Mouse (Mus musculus) midbrain, embryonic 13.5 days (tissue): Measurements from ENCODE around the gene Atxn7. TPM values are rescaled to one million over a fixed set of nuclear protein-coding genes. Genes with fewer than 3 reads are reported as not detected.

Experiments
- ATAC-seq: fragments of 200-750 bp; cut with Nextera tagmentation; 2 replicates; pipeline ENCODE4 v1.8.0; 2017; ENCODE audit warnings: mild to moderate bottlenecking, moderate TSS enrichment, moderate library complexity
- H3K27ac ChIP-seq: fragments of 300-500 bp; sonication (generic); 2 replicates; pipeline ENCODE4 v1.5.1; 2015; ENCODE audit warnings: inconsistent platforms, mild to moderate bottlenecking, moderate library complexity
- H3K27me3 ChIP-seq: fragments of 300-500 bp; sonication (generic); 2 replicates; pipeline ENCODE4 v1.6.1; 2015; ENCODE audit warnings: mild to moderate bottlenecking, inconsistent platforms
- H3K36me3 ChIP-seq: fragments of 300-500 bp; sonication (generic); 2 replicates; pipeline ENCODE4 v1.6.1; 2015; ENCODE audit warnings: mild to moderate bottlenecking, inconsistent platforms
- H3K4me1 ChIP-seq: fragments of 300-500 bp; sonication (generic); replicated peaks from 2 replicates; pipeline ENCODE4 v1.6.1; 2015; ENCODE audit warnings: inconsistent platforms
- H3K4me2 ChIP-seq: fragments of 300-500 bp; sonication (generic); replicated peaks from 2 replicates; pipeline ENCODE4 v1.6.1; 2015; ENCODE audit warnings: moderate library complexity, mild to moderate bottlenecking, inconsistent platforms
- H3K4me3 ChIP-seq: fragments of 300-500 bp; sonication (generic); replicated peaks from 2 replicates; pipeline ENCODE4 v1.5.1; 2015; ENCODE audit warnings: mild to moderate bottlenecking, inconsistent platforms
- H3K9ac ChIP-seq: fragments of 300-500 bp; sonication (generic); replicated peaks from 2 replicates; pipeline ENCODE4 v1.6.1; 2015; ENCODE audit warnings: mild to moderate bottlenecking, inconsistent platforms
- H3K9me3 ChIP-seq: fragments of 300-500 bp; sonication (generic); 2 replicates; pipeline ENCODE4 v1.6.1; 2016; ENCODE audit warnings: mild to moderate bottlenecking, inconsistent platforms
- WGBS: fragments of 180-500 bp; shearing (Covaris S2); methylation state at CpG from one replicate; pipeline ENCODE4 v1.1.7; 2015; 5-methylcytosine and 5-hydroxymethylcytosine counted together
- polyA plus RNA-seq: library from polyadenylated mRNA; unstranded; fragments of >200 nt; fragmentation: Nextera tagmentation; extraction: Ambion mirVana; gene quantifications from 2 replicates; pipeline ENCODE4 v1.2.1, GENCODE M21; 2015

The Atxn7 gene
- polyA plus RNA-seq, 1 experiment from 2014 or later, result 3.8 TPM

GRCm38 (mm10) chr14:14070541-14071315, 109.5 kb downstream of the Atxn7 start:
- peaks cover 50% of the 10 kb centered on the region for H3K4me1 ChIP-seq
- no peaks in the 10 kb centered on the region for H3K27me3 ChIP-seq
- H3K27ac ChIP-seq, result peak overlapping the region; percentile 83
- peak overlapping the region; percentile 25 for H3K4me2 ChIP-seq
- no peak overlapping the region for H3K9ac ChIP-seq
- no peaks in the 10 kb centered on the region for H3K9me3 ChIP-seq
- 5% methylated on average over 6 of the region's 6 CpGs for WGBS
- H3K36me3 ChIP-seq, result no peaks in the 10 kb centered on the region
- peak; percentile 94 for ATAC-seq
- no peak overlapping the region for H3K4me3 ChIP-seq

DNA sequence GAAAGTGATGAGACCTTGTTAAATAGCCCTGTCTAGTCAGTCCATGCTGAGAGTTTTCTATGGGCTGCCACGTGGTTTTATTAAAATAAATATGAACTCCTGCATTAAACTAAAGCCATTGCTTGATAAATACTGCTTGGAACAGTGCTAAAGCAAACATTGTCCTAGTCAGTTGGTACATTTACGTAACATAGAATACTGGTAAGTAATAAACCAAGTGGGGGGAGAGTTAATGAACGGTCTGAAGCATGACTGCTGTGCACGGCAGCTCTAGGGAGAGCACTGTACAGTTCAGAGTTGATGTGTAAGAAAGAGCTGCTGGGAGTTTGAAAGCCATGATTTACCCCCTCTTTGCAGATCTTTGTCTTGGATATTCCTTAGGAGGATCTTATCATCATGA, 110.2 kb downstream of the Atxn7 start:
- no peaks in the 10 kb centered on the region for H3K9me3 ChIP-seq
- no peak for ATAC-seq
- no peak overlapping the region; the same call in 1 of the 2 replicates for H3K9ac ChIP-seq
- WGBS, result 30% methylated on average over 4 of the region's 4 CpGs
- H3K4me3 ChIP-seq, result no peak overlapping the region
- peaks cover 50% of the 10 kb centered on the region for H3K4me1 ChIP-seq
- no peaks in the 10 kb centered on the region for H3K36me3 ChIP-seq
- H3K4me2 ChIP-seq, result peak overlapping the region; percentile 11; the same call in 1 of the 2 replicates
- no peaks in the 10 kb centered on the region for H3K27me3 ChIP-seq
- peak overlapping the region; percentile 83 for H3K27ac ChIP-seq

- Histone ChIP-seq H3K4me3 (no peak overlapping the region), H3K4me2 (no peak overlapping the region), H3K9me3 (no peaks in the 10 kb centered on the region), H3K9ac (no peak overlapping the region), H3K36me3 (no peaks in the 10 kb centered on the region), H3K27ac (no peak overlapping the region), H3K27me3 (no peaks in the 10 kb centered on the region), H3K4me1 (no peaks in the 10 kb centered on the region)
- no peak for ATAC-seq
- 92% methylated on average over 6 of the region's 6 CpGs for WGBS
Observed at GRCm38 (mm10) chr14:14080604-14081194, 119.5 kb downstream of the Atxn7 start.

GRCm38 (mm10) chr14:14083811-14084210, 122.6 kb downstream of the Atxn7 start:
- no peak overlapping the region for H3K27ac ChIP-seq
- WGBS, result 97% methylated on average over 8 of the region's 8 CpGs
- no peak overlapping the region for H3K4me2 ChIP-seq
- no peak for ATAC-seq
- no peaks in the 10 kb centered on the region for H3K27me3 ChIP-seq
- no peaks in the 10 kb centered on the region for H3K4me1 ChIP-seq
- H3K36me3 ChIP-seq, result peaks cover 7% of the 10 kb centered on the region
- H3K4me3 ChIP-seq, result no peak overlapping the region
- H3K9ac ChIP-seq, result no peak overlapping the region
- no peaks in the 10 kb centered on the region for H3K9me3 ChIP-seq

- Histone ChIP-seq H3K27me3 (no peaks in the 10 kb centered on the region), H3K27ac (no peak overlapping the region), H3K4me1 (no peaks in the 10 kb centered on the region), H3K36me3 (peaks cover 26% of the 10 kb centered on the region), H3K4me3 (no peak overlapping the region), H3K4me2 (no peak overlapping the region), H3K9ac (no peak overlapping the region), H3K9me3 (no peaks in the 10 kb centered on the region)
- ATAC-seq, result no peak
- WGBS, result 89% methylated on average over 4 of the region's 4 CpGs
Observed at GRCm38 (mm10) chr14:14086711-14087263, 125.5 kb downstream of the Atxn7 start.

GRCm38 (mm10) chr14:14087348-14087747, 126.1 kb downstream of the Atxn7 start:
- H3K4me1 ChIP-seq, result no peaks in the 10 kb centered on the region
- no peak overlapping the region for H3K9ac ChIP-seq
- peaks cover 27% of the 10 kb centered on the region for H3K36me3 ChIP-seq
- H3K27me3 ChIP-seq, result no peaks in the 10 kb centered on the region
- no peak overlapping the region for H3K27ac ChIP-seq
- WGBS, result 92% methylated on average over 6 of the region's 6 CpGs
- H3K4me2 ChIP-seq, result no peak overlapping the region
- H3K9me3 ChIP-seq, result no peaks in the 10 kb centered on the region
- ATAC-seq, result no peak
- H3K4me3 ChIP-seq, result no peak overlapping the region

DNA sequence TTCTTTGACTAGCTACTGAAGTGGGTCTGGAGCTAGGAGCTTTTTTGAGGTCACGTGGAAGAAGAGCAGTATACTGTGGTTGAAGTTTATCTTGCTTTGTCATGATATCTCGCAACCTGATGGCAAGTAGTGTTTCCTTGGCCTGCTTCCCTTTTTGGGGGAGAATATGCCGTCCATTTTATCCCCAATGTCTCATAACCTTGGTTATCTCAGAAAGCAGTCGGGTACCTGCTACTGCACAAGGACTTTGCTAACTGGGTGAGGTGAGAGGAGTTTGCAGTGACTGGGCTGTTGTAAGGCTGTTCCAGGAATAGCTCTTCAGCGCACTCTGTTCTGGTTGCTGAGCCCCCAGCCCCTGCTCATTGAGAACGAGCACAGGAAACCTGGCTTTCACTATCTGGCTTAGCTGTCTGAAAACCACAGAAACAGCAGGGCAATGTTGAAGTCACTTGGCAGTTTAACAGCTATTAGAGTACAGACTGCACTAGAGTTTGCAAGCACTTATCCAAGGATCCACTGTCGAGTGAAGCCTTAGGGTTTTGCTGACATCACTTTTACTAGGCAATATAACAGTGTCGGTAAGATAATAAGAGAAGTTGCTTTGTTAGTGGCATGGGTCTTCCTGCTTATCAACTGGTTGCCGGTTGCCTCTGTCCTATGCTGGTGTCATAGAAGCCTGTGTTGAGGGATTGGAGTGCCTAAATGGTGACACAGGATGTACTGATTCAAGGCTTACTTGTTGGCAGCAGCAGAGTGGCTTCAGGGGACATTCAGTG, 127.0 kb downstream of the Atxn7 start:
- Histone ChIP-seq H3K9me3 (no peaks in the 10 kb centered on the region), H3K27ac (no peak overlapping the region), H3K4me1 (no peaks in the 10 kb centered on the region), H3K9ac (no peak overlapping the region), H3K4me3 (no peak overlapping the region), H3K4me2 (no peak overlapping the region), H3K27me3 (no peaks in the 10 kb centered on the region), H3K36me3 (peaks cover 34% of the 10 kb centered on the region)
- WGBS, result 94% methylated on average over 9 of the region's 9 CpGs
- ATAC-seq, result no peak

DNA sequence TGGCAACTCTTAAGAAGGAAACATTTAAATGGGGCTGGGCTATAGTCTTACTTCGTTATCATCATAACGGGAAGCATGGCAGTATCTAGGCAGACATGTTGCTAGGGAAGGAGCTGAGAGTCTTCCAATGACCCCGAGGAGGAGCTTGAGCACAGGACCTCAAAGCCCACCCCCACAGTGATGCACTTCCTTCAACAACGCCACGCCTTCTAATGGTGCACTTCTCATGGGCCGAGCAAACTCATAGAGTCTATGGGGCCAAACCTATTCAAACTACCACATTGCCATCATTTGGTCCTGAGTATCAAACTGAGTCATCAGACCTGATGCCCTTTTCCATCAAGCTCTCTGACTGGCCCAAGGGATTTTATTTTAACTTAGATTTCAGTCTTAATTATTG, 129.3 kb downstream of the Atxn7 start:
- H3K4me2 ChIP-seq, result no peak overlapping the region
- no peak overlapping the region for H3K9ac ChIP-seq
- H3K4me3 ChIP-seq, result no peak overlapping the region
- no peaks in the 10 kb centered on the region for H3K4me1 ChIP-seq
- H3K36me3 ChIP-seq, result peaks cover 37% of the 10 kb centered on the region
- H3K27ac ChIP-seq, result no peak overlapping the region
- ATAC-seq, result no peak
- no peaks in the 10 kb centered on the region for H3K9me3 ChIP-seq
- H3K27me3 ChIP-seq, result no peaks in the 10 kb centered on the region
- WGBS, result 96% methylated on average over 6 of the region's 6 CpGs

- peak; percentile 80 for ATAC-seq
- no peak overlapping the region for H3K27ac ChIP-seq
- H3K4me2 ChIP-seq, result no peak overlapping the region
- WGBS, result 28% methylated on average over 10 of the region's 10 CpGs
- H3K4me1 ChIP-seq, result no peaks in the 10 kb centered on the region
- no peak overlapping the region for H3K9ac ChIP-seq
- no peaks in the 10 kb centered on the region for H3K9me3 ChIP-seq
- no peak overlapping the region for H3K4me3 ChIP-seq
- no peaks in the 10 kb centered on the region for H3K27me3 ChIP-seq
- peaks cover 47% of the 10 kb centered on the region for H3K36me3 ChIP-seq
Observed at GRCm38 (mm10) chr14:14098330-14098980, 137.2 kb downstream of the Atxn7 start.

DNA sequence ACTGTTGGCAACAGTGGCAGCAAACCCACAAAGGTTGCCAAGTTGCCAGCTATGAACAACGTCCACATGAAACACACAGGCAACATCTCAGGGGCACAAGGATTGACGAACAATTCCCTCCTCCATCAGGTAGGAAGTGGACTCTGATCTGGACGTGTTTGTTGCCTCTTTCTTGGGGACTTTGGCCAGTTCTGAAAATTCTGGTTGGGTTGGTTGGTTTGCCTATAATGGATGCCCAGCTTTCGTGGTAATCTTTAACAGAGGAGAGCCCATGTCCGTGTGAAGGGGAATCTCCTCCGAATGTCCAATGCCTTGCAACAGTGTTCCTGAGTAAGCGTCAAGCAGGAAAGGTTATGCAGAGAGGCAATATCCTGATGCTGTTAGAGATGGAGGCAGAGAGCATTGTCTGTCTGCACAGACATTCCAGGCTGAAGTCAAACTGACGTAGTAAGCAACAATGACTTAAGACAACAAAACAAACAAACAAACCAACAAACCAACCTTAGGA, 139.6 kb downstream of the Atxn7 start:
- Histone ChIP-seq H3K9me3 (no peaks in the 10 kb centered on the region), H3K9ac (no peak overlapping the region), H3K27me3 (no peaks in the 10 kb centered on the region), H3K36me3 (peaks cover 49% of the 10 kb centered on the region), H3K4me3 (no peak overlapping the region), H3K27ac (no peak overlapping the region), H3K4me1 (no peaks in the 10 kb centered on the region), H3K4me2 (no peak overlapping the region)
- WGBS, result 94% methylated on average over 8 of the region's 8 CpGs
- ATAC-seq, result no peak

DNA sequence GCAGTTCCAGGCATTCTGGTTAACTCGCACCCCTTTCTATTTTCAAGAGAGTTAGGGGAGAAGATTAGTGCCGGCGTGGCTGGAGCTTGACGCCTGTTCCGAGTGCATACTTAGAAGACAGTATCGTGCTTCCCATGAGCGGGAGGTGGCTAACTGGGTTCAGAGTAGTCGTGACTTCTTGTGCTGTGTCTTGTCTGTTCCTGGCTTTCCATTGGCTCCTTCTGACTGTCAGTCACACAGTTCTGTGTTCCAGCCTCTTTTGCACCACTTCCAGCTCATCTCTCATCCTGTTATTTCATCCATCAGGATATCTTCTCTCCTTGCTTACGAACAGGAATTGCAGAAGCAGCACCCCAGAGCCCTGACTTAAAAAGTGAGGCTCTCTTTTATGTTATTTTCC, 140.1 kb downstream of the Atxn7 start:
- H3K9ac ChIP-seq, result no peak overlapping the region
- no peaks in the 10 kb centered on the region for H3K4me1 ChIP-seq
- H3K9me3 ChIP-seq, result no peaks in the 10 kb centered on the region
- no peak overlapping the region for H3K4me3 ChIP-seq
- no peak for ATAC-seq
- WGBS, result 90% methylated on average over 9 of the region's 9 CpGs
- no peak overlapping the region for H3K27ac ChIP-seq
- peaks cover 44% of the 10 kb centered on the region for H3K36me3 ChIP-seq
- H3K4me2 ChIP-seq, result no peak overlapping the region
- H3K27me3 ChIP-seq, result no peaks in the 10 kb centered on the region
